Mouse (Mus musculus) 3T3-L1 (cell line): Measurements from ENCODE around the gene Gadl1.

ENCODE experiments used
- DNase-seq: peaks from one replicate; pipeline ENCODE4 v3.0.0-alpha.2; 2015; ENCODE audit warnings: low read depth, low spot score

Gene Gadl1

DNA sequence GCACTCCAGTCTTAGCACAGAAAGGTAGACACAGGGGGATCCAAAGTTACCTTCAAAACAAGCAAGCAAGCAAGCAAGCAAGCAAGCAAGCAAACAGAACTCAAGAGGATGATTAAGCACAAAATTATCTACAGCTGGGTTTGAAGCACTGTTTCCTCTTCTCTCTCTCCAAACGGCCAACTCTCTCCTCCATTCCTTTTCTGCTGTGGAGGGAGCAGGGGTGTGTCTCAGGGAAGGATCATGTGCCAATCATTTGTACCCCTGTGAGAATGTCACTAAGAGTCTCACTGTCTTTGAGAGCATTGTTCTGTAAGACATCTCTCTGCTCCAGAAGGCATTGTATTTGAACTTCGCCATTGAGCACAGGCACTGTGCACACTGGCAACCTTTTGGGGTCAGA lies 27.1 kb downstream of the Gadl1 start:
- DNase-seq, result no peak

DNA sequence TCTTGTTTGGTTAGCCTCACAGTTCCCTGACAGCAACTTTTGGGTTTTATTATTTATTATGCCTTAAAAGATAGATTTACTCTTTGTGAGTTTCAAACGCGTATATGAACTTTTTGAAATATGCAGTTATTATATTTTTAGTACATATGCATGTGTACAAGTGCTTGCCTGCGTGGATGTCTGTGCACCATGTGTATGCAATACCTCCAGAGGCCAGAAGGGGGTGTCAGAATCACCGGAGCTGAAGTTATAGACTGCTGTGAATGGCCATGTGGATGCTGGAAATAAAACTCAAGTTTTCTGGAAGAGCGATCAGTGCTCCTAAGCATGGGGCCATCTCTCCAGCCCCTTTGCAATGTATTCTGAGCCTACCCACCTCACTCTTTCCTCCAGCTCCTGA lies 28.7 kb downstream of the Gadl1 start:
- no peak for DNase-seq

DNA sequence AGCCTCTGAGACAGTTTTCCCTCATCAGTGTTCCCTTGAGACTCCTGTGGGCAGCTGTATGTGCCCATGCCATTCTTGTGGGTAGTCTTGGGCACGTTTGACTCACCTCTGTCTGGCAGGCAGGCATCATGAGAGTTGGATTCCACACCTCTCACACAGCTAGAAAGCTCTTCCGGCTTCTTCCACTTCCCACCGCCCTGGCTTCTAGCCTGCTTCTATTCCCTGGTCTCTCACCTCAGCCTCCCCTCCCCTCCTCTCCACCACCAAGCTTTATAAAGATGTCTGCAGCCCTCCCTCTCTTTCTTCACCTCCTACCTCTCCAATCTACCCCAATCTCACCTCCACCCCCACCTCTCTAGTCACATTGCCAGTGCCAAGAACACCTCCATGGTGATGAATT lies 30.2 kb downstream of the Gadl1 start:
- peak; percentile 4 for DNase-seq

DNA sequence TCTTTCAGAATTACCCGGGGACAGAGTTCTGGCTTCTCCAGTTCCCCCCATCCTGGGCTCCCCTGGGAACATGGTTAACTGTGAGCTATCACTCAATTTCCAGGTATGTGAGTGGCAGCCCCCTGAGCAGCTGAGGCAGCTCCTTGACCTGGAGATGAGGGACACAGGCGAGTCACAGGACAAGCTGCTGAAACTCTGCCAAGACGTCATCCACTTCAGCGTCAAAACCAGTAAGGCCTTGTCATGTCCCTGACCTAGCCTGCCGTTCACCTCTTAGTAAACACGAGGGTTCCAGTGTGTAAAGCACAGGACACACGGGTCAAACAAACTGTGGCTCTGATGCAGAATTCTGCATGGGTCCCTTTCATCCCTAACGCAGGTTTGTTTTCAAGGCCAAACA lies 31.9 kb downstream of the Gadl1 start:
- no peak for DNase-seq

DNA sequence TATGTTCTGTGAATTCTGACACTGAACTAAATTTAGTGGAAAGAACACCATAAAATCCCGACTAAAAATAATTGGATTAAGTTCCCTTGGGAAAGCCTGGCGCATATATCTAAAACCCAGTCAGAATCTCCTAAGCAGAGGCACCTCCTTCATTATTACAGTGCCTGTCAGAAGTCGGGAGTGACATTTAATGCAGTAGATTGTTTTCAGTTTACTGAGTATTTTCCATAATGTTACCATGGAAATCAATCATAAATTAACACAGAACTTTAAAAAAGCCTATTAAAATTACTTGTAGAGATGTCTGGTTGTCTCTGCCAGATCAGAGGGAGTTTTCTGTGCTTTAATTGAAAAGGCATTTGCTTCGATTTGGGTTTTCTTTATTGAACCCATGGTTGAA lies 33.2 kb downstream of the Gadl1 start:
- DNase-seq, result no peak

DNA sequence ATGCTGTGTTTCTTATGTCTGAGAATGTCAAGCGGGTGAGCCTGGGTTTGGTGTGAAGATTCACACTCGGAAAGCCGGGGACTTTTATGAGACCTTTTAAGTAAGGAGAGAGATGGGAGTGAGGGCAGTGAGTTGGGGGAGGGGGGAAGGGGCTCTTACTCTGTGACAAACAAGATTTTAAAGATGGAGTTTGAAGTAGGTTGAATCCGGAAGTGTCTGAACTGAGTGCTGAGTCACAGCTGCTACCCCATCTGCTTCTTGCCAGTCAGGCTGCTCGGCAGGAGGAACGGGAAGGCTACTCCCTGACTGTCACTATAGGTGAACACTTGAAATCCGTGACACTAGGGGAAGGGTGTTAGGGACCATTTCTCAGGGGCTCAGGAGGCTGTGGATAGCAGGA lies 33.7 kb downstream of the Gadl1 start:
- no peak for DNase-seq

DNA sequence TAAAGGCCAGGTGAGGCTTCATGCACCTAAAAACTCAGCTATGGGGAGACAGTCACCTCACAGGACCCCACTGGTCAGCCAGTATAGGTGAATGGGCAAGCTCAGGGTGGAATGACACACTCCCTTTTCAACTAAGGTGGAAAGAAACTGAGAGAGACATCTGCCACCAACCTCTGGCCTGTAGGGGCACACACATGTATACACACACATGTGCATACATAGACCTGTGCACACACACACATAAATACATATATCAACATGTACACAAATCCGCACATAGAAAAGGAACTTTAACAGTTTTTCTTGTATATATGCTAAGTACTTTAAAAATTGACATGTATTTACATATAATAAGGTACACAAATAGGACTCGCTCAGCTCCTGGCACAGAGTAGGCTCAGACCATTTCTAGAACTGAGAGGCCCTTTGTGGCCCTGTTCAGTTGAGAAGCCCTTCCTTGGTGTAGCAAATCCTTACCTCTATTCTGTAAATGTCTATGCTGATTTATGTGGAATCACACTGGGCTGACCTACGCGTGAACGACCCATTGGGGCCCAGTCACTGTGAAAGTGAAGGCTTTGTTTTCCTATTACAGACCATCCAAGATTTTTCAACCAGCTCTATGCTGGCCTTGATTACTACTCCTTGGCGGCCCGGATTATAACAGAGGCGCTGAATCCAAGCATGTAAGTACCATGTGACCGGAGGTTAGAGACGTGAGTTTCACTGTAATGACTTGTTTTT lies 34.5 kb downstream of the Gadl1 start:
- no peak for DNase-seq

DNA sequence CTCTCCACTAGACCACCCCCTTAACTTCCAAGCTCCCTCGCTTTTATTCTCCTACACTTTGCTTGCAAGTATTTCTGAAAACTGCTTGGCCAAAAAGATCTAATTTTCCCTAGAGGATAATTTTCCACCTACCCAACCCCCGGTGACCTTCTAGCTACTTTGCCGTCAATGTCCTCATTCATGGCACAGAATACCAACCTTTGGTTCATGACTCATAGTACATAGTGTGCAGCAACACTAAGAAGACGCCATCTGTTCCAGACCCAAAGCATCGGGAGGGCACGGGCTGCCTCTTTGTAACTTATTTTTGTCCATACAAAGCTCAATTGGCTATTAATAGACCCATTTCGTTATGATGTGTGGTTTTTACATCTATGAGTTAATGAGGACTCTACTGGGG lies 55.8 kb downstream of the Gadl1 start:
- DNase-seq, result no peak

DNA sequence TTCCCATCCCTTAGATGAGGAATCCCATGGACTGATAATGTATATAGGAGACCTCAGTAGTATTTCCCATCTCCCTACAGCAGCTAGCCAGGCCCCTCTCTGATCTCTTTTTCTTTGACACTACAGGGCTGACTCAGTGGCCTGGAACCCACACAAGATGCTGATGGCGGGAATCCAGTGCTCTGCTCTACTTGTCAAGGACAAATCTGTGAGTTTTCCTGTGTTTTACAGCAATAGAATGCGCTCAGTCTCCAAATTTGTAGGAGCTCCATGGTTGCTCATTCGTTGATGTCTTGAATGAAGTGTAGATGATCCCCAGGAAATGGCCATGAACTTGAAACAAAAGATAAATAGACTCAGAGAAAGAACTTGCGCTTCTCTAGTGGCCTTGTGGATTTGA lies 56.9 kb downstream of the Gadl1 start:
- no peak for DNase-seq

DNA sequence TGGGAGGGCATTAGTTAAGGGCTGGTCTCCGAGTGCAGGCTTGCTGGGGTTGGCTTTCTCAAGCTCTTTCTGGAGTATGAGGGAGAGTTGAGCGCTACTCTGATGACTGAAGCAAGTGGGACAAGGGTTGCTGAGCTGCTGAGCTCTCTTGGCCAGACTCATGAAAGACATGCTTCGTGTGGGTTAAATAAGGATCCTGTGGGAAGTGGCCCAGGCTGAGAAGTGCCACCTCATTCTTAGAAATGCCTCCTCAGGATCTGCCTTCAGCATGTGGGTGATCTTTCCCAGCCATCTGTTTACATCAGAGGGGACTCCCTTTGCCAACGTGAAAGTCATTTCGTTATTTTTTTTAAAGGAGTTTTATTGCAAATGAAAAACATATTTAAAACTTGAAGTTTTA lies 57.5 kb downstream of the Gadl1 start:
- DNase-seq, result no peak

DNA sequence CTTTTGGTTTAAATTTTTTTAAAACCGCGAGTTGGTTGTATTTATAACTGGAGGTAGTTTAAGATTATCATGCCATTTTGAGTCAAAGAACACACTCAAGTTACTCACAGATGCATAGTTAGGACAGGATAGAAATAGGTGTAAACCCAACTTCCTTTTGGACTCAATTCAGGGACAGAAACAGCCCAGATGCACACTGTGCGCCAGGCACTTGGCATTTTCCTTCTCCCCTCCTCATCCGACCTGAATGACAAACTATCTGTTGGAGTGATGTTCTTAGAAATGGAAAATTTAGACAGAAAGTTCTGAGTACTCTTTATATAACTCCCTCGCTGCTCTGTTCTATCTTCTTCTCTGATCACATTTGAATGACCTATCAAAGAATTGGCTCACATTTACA lies 58.4 kb downstream of the Gadl1 start:
- DNase-seq, result no peak

DNA sequence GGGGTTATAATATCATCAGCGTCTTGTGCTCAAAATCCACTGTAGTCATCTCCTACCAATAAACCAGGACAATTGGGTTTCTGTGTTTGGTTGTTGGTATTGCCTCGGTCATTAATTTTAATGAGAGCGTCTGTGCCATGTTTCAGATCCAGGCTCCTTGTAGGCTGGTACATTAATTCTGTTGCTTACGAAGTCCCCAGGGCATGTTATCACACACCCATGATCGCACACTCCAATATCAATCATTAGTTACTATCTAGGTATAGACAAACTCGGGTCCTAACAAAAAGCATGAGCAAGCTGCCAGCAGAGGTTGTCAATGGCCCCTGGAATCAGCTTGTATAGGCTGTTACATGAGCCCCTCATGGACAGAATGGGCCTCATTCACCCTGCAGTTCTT lies 67.6 kb downstream of the Gadl1 start:
- DNase-seq, result no peak

DNA sequence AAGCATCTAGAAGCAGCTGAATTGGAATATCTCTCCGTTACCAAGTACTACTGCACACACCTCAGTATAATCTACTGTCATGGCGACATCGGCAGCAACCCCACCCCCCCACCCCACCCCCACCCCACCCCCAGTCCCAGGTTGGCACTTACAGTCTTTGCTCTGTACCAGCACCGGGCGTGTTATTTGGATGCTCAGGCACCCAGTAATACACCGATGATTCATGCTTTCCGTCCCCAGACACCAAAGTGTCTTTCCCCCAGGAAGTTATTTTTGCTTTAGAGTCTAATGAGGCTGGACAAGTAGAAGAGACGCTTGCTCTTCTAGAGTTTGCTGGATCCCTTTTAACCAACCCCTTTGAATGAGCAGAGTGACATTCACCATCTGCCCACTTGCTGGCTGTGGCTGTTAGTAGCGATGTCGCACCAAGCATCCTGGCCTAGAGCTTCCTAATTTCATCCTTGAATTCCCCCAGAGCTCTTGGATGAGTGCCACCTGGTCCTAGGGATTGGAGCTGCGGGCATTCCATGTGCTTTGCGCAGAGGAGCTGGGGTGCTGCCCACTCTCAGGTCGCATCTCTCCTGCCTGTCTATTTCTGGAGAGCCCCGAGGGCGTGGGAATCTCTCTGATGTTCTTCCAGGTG lies 68.5 kb downstream of the Gadl1 start:
- DNase-seq, result no peak

DNA sequence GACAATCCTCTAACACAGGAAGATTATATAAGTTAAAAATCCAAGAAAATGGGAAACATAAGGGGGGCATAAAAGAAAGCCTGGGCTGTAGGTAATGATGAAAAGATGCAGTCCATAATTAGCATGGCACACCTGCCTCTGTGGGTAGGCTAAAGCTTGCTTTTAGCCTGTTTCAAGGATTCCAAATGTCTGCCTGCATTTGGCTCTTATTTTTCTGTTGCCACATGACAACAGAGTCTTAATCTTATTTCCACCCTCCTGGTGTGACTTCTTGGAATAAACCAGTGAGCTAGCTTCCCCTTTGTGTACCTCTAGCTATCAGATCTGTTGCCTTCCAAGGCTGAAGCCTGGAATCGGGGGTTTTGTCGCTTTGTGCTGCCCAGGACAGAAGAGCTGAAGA lies 69.2 kb downstream of the Gadl1 start:
- no peak for DNase-seq

DNA sequence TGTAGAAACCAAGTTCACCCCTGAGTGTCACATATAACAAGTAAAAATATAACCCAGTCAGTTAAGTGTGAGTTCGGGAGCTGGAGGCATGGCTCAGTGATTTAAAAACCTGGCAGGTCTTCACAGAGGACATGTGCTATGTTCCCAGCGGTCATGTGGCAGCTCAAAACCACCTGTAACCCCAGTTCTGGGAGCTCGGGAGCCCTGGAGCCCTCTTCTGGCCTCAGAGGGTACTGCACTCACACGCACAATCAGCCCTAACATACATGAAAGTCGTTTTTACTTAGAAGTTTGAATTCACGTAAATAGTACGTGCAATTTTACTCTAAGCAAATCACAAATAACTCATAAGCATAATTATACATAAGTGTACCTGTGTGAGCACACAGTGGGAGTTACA lies 81.4 kb downstream of the Gadl1 start:
- DNase-seq, result peak; percentile 4

DNA sequence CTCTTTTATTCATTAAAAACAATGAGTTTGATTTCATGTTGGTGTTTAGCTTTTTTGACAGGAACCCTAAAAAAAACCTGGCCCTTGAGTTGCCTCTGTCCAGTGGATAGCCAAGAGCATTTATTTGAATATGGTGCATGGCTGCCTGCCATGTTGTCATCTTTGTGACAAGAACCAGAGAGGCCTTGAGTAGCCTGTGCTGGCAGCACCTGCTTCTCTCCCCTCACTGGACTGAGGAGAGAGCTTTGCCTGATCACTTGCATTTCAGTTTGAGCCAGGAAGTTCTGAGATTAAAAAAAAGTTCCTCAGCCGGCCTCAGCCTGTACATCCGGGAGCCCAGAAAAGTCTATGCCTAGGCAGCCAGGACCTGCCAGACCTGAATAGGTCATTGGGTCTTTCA lies 85.5 kb downstream of the Gadl1 start:
- DNase-seq, result no peak

DNA sequence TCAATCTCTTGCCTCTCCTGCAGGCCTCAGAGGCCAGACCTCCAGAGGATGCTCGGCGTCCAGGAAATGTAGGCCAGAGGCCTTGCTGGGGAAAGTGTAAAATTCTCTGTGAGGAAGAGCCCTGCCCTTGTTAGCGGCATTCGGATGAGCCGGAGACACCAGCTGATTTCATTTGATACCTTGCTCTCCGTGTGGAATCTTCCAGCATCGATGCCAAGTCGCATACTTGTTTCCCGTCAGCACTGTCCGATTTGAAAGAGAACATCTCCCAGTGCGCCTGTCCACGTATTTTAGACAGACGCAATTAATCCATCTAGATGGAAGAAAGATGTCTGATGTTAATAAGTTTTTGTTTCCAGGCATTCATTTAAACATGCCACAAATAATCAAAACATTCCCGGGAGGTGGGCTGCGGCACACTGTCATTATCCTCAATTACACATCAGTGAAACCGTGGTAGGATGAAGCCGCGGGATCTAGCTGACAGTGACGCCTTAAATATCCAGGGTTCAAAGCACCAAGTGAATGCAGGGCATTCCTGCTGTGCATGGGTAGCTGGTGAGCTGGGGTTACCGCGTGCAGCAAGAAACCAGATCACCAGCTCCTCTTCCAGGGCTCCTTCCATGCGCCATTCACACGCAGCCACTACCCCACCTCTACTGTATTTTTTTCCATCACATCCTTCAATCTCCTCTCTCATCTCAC lies 86.8 kb downstream of the Gadl1 start:
- DNase-seq, result no peak

DNA sequence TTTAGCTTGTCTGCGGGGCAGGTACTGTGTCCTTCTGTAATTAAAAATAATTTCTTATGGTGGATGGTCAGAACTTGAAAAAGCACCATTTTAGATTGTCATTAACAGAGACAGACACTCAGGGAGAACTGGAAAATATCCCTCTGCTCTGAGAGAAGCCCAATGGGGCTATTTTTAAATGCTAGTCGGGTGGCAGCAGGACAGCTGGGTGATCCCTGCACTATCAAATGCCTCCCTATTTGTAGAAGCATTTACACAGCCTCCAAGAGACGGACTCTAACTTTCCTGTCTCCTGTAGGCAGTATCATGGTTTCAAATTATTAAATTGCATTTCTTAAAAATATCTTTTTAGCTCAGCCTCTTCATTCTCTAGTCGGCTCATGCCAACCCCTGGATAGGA lies 89.1 kb downstream of the Gadl1 start:
- DNase-seq, result no peak

DNA sequence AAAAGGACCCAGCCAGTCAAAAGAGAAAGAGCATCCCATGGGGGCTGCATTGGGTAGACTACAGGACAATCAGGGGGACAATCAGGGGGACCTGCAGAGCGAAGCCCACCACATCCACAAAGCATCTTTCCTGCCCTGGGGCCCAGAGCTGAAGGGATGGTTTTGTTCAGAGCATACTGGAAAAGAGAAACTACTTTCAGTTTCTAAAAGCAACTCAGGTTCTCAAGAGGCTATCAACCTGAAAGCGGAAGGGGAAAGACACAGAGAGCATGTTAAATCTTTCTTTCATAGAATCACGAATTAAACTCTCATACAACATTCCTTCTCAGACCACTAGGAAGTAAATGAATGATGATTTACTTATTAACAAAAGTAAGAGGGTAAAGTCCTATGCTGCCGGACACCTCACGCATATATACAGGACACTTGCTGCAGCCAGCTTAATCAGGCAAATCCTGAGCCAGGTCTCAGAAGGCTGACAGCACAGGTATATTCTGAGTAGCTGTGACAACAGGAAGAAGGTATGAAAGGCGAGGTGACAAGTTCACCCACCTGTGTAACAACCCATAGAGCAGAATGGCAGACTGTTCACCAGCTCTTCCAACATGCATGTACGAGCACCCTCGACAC lies 90.2 kb downstream of the Gadl1 start:
- no peak for DNase-seq

DNA sequence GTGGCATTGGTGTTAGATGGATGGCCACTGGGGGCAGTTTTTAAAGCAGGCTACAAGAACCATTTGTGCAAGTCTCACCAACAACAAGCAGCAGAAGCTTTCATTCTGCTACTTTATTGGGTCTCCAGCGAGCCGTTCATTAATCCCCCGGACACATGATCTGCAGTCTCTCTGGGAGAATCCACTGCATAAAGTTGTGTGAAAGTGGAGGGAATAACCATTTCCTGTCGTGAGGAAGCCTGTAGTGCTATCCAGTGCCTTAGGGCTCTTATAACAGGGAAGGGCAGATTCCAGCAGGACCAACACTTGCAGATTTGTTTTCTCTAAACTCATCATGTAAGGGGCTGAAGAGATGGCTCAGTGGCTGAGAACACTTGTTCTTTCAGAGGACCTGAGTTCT lies 104.7 kb downstream of the Gadl1 start:
- DNase-seq, result no peak

DNA sequence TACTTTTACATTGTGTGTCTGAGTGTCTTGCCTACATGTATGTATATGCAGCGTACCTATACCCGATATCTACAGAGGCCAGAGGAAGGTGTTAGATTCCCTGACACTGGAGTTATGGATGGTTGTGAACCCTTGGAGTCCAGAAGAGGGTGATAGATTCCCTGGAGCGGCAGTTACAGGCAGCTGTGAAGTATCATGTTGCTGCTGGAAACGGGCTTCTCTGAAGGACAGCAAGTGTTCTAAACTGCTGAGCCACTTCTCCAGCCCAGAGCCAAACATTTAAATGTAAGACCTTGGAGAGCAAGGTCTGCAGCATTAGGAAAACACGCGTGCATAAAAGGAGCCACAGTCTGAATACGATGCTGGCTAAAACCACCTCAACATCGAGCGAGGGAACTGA lies 107.0 kb downstream of the Gadl1 start:
- no peak for DNase-seq

DNA sequence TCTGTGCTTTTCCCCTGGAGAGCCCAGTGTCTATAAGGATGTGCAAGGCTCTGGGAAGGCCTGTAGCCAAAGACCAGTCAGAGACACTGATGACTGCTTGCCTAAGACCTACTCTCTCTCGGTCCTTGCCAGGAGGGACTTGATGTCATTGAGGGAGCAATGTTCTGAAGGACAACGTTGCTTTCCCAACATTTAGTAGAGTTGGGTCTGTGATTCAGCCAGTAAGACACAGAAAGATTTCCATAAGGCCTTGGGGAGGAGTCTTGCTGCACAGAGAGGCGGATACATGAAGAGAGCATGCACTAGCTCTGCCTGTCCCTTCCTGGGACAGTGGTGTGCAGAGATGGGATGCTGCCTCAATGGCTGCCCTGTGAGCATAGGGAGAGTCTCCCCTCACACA lies 107.8 kb downstream of the Gadl1 start:
- DNase-seq, result no peak

DNA sequence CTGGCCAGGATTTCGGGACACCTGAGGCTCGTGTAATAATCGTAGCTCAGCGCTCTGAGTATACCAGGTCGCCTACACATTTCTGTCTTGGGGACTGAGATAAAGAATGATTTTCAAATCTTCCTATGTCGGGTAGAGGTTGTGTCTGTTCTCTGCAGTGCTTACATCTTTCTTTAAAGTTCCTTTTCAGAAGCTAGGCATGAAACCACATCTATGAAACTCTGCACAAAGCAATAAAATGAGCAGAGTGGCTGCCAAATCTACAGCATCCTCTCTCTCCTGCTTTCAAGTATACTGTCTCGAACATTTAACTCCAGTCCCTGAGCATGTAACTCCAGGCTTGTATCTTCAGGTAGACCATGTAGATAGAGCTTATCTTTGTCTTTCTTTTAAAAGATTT lies 109.3 kb downstream of the Gadl1 start:
- DNase-seq, result no peak
